Mouse (Mus musculus) hindbrain, postnatal 0 days (tissue): ENCODE measurements at regions not wholly inside any gene's neighbourhood (a gene's known extent, or its start where the extent isn't known, plus 50 kb on each side); places are given as distances from the start of the nearest gene placed in this dataset.

ENCODE experiments used
- ATAC-seq: fragments of 200-750 bp; cut with Nextera tagmentation; 2 replicates; pipeline ENCODE4 v1.8.0; 2017; ENCODE audit warnings: mild to moderate bottlenecking, moderate TSS enrichment, moderate library complexity
- DNase-seq: peaks from one replicate; pipeline ENCODE4 v3.0.0-alpha.2; 2015; ENCODE audit warnings: low spot score
- H3K27ac ChIP-seq: fragments of 300-500 bp; sonication (generic); 2 replicates; pipeline ENCODE4 v1.5.1; 2014; ENCODE audit warnings: mild to moderate bottlenecking
- H3K27me3 ChIP-seq: fragments of 300-500 bp; sonication (generic); 2 replicates; pipeline ENCODE4 v1.6.1; 2014; ENCODE audit warnings: low read length, mixed read lengths; ENCODE audit not compliant: insufficient read depth
- H3K36me3 ChIP-seq: fragments of 300-500 bp; sonication (generic); 2 replicates; pipeline ENCODE4 v1.6.1; 2014; ENCODE audit warnings: low read length, mixed read lengths; ENCODE audit not compliant: insufficient read depth
- H3K4me1 ChIP-seq: fragments of 300-500 bp; sonication (generic); 2 replicates; pipeline ENCODE4 v1.6.1; 2014; ENCODE audit warnings: antibody characterized with exemption, low read length, mixed read lengths; ENCODE audit not compliant: insufficient read depth
- H3K4me2 ChIP-seq: fragments of 300-500 bp; sonication (generic); 2 replicates; pipeline ENCODE4 v1.6.1; 2014; ENCODE audit warnings: low read depth, mild to moderate bottlenecking, low read length, moderate library complexity, mixed read lengths
- H3K4me3 ChIP-seq: fragments of 300-500 bp; sonication (generic); 2 replicates; pipeline ENCODE4 v1.5.1; 2014; ENCODE audit warnings: low read length
- H3K9ac ChIP-seq: fragments of 300-500 bp; sonication (generic); replicated peaks from 2 replicates; pipeline ENCODE4 v1.6.1; 2014; ENCODE audit warnings: mild to moderate bottlenecking, low read length, moderate library complexity, mixed read lengths
- H3K9me3 ChIP-seq: fragments of 300-500 bp; sonication (generic); 2 replicates; pipeline ENCODE4 v1.6.1; 2016; ENCODE audit warnings: low read length, mixed read lengths
- CTCF ChIP-seq: IDR thresholded peaks from 2 replicates; pipeline ENCODE4 v1.5.1; 2016; ENCODE audit warnings: antibody characterized with exemption, control low read depth, low read depth
- WGBS: fragments of 180-500 bp; shearing (Covaris S2); extraction: QIAGEN DNeasy Blood & Tissue Kit; methylation state at CpG from one replicate; pipeline ENCODE4 v1.1.7; 2014; 5-methylcytosine and 5-hydroxymethylcytosine counted together

DNA sequence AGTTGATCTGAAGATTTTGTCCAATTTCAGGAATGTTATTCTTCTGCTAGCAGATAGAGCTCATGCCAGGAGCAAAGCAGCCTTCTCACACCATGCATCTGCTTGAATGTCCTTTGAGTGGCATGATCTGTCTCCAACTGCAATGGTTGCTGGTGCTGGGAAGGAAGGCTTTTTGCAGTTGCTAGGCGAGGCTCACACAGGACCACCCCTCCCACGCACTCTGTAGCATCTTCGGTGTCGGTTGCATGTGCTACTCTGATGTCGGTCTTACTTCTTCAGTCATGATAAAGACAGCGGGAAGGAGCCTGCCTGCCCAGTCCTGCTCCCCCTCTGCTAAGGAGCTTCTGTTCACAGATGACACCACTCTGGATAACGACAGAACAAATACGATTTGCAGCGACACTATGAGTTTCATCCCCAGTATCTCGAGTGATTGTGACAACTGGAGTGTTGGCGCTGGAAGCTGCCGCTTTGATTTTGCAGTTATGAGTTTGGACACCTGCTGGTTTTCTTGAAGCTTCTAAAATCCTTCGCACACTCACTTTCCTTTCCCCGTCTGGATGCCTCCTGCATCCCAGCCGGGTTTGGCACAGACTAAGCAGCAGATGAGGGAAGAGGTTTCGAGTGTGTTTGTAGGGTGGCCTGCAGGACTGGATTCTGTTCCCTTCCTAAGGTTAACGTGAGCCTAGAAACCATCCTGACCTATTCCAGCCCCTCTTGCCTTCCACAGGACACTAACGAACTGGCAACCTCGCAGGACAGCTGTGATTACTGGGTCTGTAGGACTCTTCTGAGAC lies 75.4 kb upstream of the Ajap1 start:
- Histone ChIP-seq H3K4me3 (no peak overlapping the region), H3K4me1 (no peaks in the 10 kb centered on the region), H3K9ac (no peak overlapping the region), H3K27me3 (no peaks in the 10 kb centered on the region), H3K27ac (no peak overlapping the region), H3K36me3 (no peaks in the 10 kb centered on the region), H3K4me2 (no peak overlapping the region), H3K9me3 (no peaks in the 10 kb centered on the region)
- TF ChIP-seq CTCF, result no peak
- WGBS, result 58% methylated on average over 19 of the region's 19 CpGs
- DNase-seq, result no peak
- no peak for ATAC-seq

DNA sequence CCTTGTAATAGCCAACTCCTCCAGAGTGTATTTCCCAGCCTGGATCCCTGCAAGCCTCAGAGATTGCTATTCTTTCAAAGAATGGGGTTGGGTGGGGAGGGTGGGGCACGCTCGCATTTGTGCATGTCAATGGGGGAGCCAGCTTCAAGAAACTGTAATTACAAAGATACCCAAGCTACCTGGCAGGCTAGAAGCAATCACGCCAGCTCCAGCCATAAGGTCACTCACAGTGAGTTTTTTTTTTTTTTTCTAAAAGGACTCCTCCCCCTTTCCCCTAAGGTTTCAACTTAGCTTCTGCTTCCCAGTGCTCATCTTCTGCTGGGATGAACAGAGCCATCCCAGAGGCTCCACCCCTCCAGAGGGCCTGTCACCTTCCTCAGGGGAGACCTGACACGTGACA lies 77.0 kb upstream of the Ajap1 start:
- H3K9ac ChIP-seq, result no peak overlapping the region
- no peak overlapping the region for H3K4me3 ChIP-seq
- no peak for ATAC-seq
- H3K4me1 ChIP-seq, result no peaks in the 10 kb centered on the region
- WGBS, result 70% methylated on average over 4 of the region's 4 CpGs
- no peak overlapping the region for H3K4me2 ChIP-seq
- DNase-seq, result no peak
- no peaks in the 10 kb centered on the region for H3K27me3 ChIP-seq
- no peaks in the 10 kb centered on the region for H3K9me3 ChIP-seq
- no peak for TF ChIP-seq CTCF
- no peaks in the 10 kb centered on the region for H3K36me3 ChIP-seq
- no peak overlapping the region for H3K27ac ChIP-seq

DNA sequence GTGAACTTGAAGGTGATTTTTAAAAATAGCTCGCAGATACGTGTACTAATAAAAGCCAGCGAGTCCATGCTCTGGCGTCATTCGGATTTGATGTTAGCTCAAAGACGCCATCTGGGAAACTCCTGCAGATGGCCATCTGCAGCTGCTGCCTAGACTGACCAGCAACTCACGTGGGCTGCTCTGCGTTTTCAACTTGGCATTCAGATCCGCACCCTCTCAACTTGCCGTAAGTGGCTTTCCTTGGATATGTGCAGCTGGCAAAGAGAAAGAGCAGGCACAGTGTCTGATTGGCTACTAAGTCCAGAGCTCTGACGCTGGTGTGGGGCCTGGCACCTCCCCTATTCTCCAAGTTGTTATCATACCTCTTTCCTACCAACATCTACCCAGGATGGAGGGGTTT lies 77.6 kb upstream of the Ajap1 start:
- no peaks in the 10 kb centered on the region for H3K27me3 ChIP-seq
- WGBS, result 51% methylated on average over 11 of the region's 11 CpGs

DNA sequence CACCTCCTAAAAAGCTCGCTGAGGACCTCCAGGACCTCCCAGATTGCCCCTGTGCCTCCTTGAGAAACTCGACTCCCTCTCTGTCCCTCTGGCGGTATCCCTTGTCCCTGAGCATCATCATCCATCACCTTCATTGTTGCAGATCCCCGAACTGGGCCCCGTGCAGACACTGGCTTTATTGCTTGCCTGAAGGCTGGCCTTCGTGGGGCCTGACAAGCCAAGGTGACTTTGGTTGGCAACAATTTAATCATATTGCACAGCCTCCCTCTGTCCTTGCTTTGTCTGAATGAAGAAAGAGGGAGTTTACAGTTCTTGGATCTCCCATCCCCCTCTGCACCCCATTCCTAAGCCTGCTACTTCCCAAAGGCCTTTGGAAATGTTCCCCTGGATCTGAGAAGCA lies 78.3 kb upstream of the Ajap1 start:
- DNase-seq (no peak), ATAC-seq (no peak)
- Histone ChIP-seq H3K4me3 (no peak overlapping the region), H3K4me1 (no peaks in the 10 kb centered on the region), H3K9me3 (no peaks in the 10 kb centered on the region), H3K36me3 (no peaks in the 10 kb centered on the region), H3K9ac (no peak overlapping the region), H3K27me3 (no peaks in the 10 kb centered on the region), H3K27ac (no peak overlapping the region), H3K4me2 (no peak overlapping the region)
- 41% methylated on average over 6 of the region's 6 CpGs for WGBS
- TF ChIP-seq CTCF, result no peak

More for the DNA sequence above, 77.6 kb upstream of the Ajap1 start:
- TF ChIP-seq CTCF, result no peak
- DNase-seq (peak; percentile 65), ATAC-seq (peak; percentile 59)
- Histone ChIP-seq H3K4me2 (no peak overlapping the region), H3K9ac (no peak overlapping the region), H3K4me3 (no peak overlapping the region), H3K27ac (no peak overlapping the region), H3K9me3 (no peaks in the 10 kb centered on the region), H3K36me3 (no peaks in the 10 kb centered on the region), H3K4me1 (no peaks in the 10 kb centered on the region)

DNA sequence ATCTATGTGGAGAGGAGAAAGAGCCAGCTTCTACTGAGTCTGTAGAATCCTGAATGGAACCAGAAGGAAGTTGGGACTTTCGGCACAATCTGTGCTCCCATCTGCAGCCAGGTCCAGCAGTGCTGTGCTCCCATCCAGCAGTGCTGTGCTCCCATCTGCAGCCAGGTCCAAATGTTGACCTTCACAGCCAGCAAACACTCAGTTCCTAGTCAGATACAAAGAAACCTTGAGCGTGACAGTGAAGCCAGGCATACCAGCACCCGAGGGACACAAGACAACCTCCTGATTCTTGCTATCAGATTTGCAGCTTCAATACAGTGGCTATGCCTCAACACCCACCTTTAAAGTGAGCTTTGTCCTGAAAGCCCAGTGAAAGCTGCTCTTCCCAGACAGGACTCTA lies 79.4 kb upstream of the Ajap1 start:
- H3K9ac ChIP-seq, result no peak overlapping the region
- 92% methylated on average over 3 of the region's 3 CpGs for WGBS
- H3K9me3 ChIP-seq, result no peaks in the 10 kb centered on the region
- no peaks in the 10 kb centered on the region for H3K36me3 ChIP-seq
- H3K4me1 ChIP-seq, result no peaks in the 10 kb centered on the region
- H3K4me3 ChIP-seq, result no peak overlapping the region
- H3K4me2 ChIP-seq, result no peak overlapping the region
- no peaks in the 10 kb centered on the region for H3K27me3 ChIP-seq
- H3K27ac ChIP-seq, result no peak overlapping the region
- DNase-seq (no peak), ATAC-seq (no peak)
- TF ChIP-seq CTCF, result no peak

DNA sequence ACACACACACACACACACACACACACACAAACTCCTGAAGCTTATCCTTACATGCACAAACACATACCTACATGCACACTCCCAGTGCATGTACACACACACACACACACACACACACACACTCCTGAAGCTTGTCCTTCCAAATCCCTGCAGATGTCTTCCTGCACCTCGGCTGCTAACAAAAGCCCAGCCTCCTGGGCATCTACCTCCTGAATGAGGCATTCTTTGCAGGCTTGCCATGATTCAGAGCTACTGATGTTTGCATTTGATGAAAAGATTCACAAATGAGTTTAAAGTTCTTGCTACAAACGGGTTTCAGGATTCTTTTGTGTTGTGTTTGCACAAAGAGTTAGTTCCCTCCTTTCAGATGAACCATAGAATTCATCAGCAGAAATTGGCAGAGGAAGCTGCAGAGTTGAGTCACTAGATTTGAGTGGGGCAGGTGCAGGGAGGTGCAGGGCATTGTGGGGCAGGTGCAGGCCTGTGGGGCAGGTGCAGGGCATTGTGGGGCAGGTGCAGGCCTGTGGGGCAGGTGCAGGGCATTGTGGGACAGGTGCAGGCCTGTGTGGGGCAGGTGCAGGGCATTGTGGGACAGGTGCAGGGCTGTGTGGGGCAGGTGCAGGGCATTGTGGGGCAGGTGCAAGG lies 84.8 kb upstream of the Ajap1 start:
- Histone ChIP-seq H3K4me1 (no peaks in the 10 kb centered on the region), H3K4me3 (no peak overlapping the region), H3K36me3 (no peaks in the 10 kb centered on the region), H3K9me3 (no peaks in the 10 kb centered on the region), H3K9ac (no peak overlapping the region), H3K27me3 (no peaks in the 10 kb centered on the region), H3K27ac (no peak overlapping the region), H3K4me2 (no peak overlapping the region)
- no peak for DNase-seq
- WGBS, result 20% methylated on average over 2 of the region's 2 CpGs
- no peak for TF ChIP-seq CTCF
- ATAC-seq, result no peak

DNA sequence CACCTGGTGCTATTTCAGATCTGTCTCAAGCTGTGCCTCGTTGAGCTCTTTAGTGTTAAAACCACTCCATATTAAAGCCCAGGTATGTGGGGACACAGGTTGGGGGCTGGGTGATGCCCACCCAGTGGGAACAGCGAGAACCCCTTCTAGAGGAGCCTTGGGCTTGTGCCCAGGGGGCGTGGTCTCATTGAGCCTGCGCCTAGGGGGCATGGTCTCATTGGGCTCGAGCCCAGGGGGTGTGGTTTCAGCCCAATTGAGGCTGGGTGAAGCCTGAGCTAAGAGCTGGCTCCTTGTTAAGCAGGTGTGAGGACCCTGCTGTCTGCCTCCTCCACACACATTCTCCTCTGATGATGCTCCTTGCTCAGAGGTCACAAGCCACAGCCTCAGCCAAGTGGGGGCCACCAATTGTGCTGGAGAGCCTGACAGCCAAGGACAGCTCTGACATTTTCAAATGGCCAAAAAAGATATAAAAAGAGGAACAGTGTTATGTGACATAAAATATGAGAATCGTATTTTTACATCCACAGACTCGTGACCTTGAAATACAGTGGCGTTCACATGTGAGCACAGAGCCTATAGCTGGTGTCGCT lies 90.7 kb upstream of the Ajap1 start:
- Histone ChIP-seq H3K4me2 (no peak overlapping the region), H3K4me1 (peaks cover under 1% of the 10 kb centered on the region; the same call in 1 of the 2 replicates), H3K27ac (no peak overlapping the region), H3K36me3 (no peaks in the 10 kb centered on the region), H3K27me3 (no peaks in the 10 kb centered on the region), H3K9me3 (no peaks in the 10 kb centered on the region), H3K4me3 (no peak overlapping the region), H3K9ac (no peak overlapping the region)
- TF ChIP-seq CTCF, result no peak
- ATAC-seq, result no peak
- DNase-seq, result no peak
- WGBS, result 53% methylated on average over 9 of the region's 9 CpGs
